Mouse (Mus musculus): ENCODE data around the gene Rpl11.
"Not testable (repeated sequence)": the region's sequence is repeated elsewhere in the genome, so short reads cannot be mapped to it uniquely, and the experiment has no call there.

Gene Rpl11

DNA sequence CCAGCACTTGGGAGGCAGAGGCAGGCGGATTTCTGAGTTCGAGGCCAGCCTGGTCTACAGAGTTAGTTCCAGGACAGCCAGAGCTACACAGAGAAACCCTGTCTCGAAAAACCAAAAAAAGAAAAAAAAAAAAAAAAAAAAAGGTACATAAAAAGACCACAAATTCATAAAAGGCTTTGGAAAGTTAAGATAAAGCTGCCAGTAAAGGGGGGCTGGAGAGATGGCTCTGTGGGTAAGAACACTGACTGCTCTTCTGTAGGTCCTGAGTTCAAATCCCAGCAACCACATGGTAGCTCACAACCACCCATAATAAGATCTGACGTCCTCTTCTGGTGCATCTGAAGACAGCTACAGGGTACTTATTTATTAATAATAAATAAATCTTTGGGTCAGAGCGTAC lies 73.0 kb downstream of the Rpl11 start:
- DNase-seq (ENCODE audit: low read depth, low spot score): not testable (repeated sequence)

Measured in R1 (cell line).